Comparison of ENCODE assay signal across 16 mouse cellular contexts in genomic region chr17:54483901-54484300, GRCm38 (mm10).
"Had no signal": no experiment of that assay in that cellular context is flagged by ENCODE, and none has a peak within 500 bp of the region (broad histone marks: within the 10 kb centered on the region; RNA-seq: fewer than 3 reads in every experiment).

No protein-coding gene starts in this region.

- DNase-seq: heart, postnatal 10 days; heart, postnatal 14 days; heart, postnatal 36 days; heart, postnatal 4 days; kidney, adult 11 months; kidney, adult 18-20 months; kidney, adult 2 months; kidney, adult 8-10 months; kidney, adult 9 months; kidney, postnatal 10 days; kidney, postnatal 14 days; kidney, postnatal 25 days; kidney, postnatal 36 days; kidney, postnatal 4 days; layer of hippocampus, adult 9-11 months; layer of hippocampus, postnatal 36 days had no signal
